Mouse (Mus musculus) CH12.LX (cell line): ENCODE data around the gene Mlip.

ENCODE experiments used
- CHD1 ChIP-seq: IDR thresholded peaks from 2 replicates; pipeline ENCODE4 v1.6.1; 2012; ENCODE audit warnings: low read depth, low read length, improper control_type of control experiment, inconsistent platforms
- CHD2 ChIP-seq: IDR thresholded peaks from 2 replicates; pipeline ENCODE4 v1.6.1; 2011; ENCODE audit warnings: low read length, improper control_type of control experiment
- CTCF ChIP-seq, 2 experiments: IDR thresholded peaks in 1 of 2; conservative IDR thresholded peaks in 1 of 2; 2 replicates each; pipeline ENCODE4 v1.5.1; 2011 to 2012; ENCODE audit warnings: low read depth in 2 of 2, low read length in 2 of 2, improper control_type of control experiment in 1 of 2, inconsistent platforms in 1 of 2, mild to moderate bottlenecking in 1 of 2, moderate library complexity in 1 of 2
- ELF1 ChIP-seq: IDR thresholded peaks from 2 replicates; pipeline ENCODE4 v1.6.1; 2014; ENCODE audit warnings: low read depth, mild to moderate bottlenecking, inconsistent platforms, low read length, improper control_type of control experiment
- HCFC1 ChIP-seq: IDR thresholded peaks from 2 replicates; pipeline ENCODE4 v1.6.1; 2012; ENCODE audit warnings: low read depth, mild to moderate bottlenecking, inconsistent platforms, low read length, improper control_type of control experiment
- JUN ChIP-seq: IDR thresholded peaks from 2 replicates; pipeline ENCODE4 v1.6.1; 2011; ENCODE audit warnings: low read depth, mild to moderate bottlenecking, low read length, improper control_type of control experiment, moderate library complexity; ENCODE audit not compliant: insufficient read depth
- NELFE ChIP-seq: IDR thresholded peaks from 2 replicates; pipeline ENCODE4 v1.6.1; 2011; ENCODE audit warnings: low read depth, low read length, improper control_type of control experiment
- SIN3A ChIP-seq: IDR thresholded peaks from 2 replicates; pipeline ENCODE4 v1.6.1; 2012; ENCODE audit warnings: low read length, improper control_type of control experiment, inconsistent platforms
- ZKSCAN1 ChIP-seq: IDR thresholded peaks from 2 replicates; pipeline ENCODE4 v1.6.1; 2012; ENCODE audit warnings: low read depth, inconsistent platforms, low read length, improper control_type of control experiment, borderline replicate concordance

DNA sequence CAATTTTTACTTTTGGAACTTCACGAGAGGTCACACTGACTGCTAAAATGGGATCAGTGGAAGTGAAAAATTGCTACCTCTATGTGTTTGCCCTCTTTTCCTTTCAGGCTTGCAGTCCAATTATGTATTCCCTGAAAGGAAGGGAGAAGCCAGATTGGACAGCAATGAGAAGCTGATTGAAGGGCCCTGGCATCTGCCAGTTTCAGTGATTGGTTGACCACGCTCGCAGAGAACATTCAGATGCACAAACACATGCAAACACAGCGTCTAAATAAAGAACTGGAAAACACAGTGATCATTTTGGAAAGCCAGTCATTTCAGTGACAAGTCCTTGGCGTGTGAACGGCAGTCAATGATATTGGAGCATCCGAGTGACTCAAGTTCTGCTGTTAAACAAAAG, 100.6 kb downstream of the Mlip start:
- TF ChIP-seq ELF1 (no peak), SIN3A (no peak), CHD2 (no peak), NELFE (no peak), CHD1 (no peak), CTCF (conservative IDR thresholded peaks at IDR 0.05 in 1 of 2, IDR thresholded peaks at IDR 0.05 in 1 of 2; ENCODE audit: low read depth in 2 of 2, low read length in 2 of 2) (no peak), ZKSCAN1 (no peak), HCFC1 (no peak), JUN (no peak)
